Mouse (Mus musculus) neural tube, embryonic 11.5 days (tissue): ENCODE data around the gene Glp2r. TPM values are rescaled to one million over a fixed set of nuclear protein-coding genes. Genes with fewer than 3 reads are reported as not detected.

Experiments used
- ATAC-seq: fragments of 200-750 bp; cut with Nextera tagmentation; 2 replicates; pipeline ENCODE4 v1.8.0; 2017; ENCODE audit warnings: moderate number of reproducible peaks, mild to moderate bottlenecking, moderate TSS enrichment, moderate library complexity; ENCODE audit not compliant: insufficient read depth, low FRiP score, low TSS enrichment
- DNase-seq: peaks from one replicate; pipeline ENCODE4 v3.0.0-alpha.2; 2015; ENCODE audit warnings: low spot score
- H3K27ac ChIP-seq: fragments of 300-500 bp; sonication (generic); 2 replicates; pipeline ENCODE4 v1.5.1; 2014; ENCODE audit warnings: low read depth, mild to moderate bottlenecking, low read length
- H3K27me3 ChIP-seq: fragments of 300-500 bp; sonication (generic); 2 replicates; pipeline ENCODE4 v1.6.1; 2014; ENCODE audit warnings: mild to moderate bottlenecking, low read length, mixed read lengths; ENCODE audit not compliant: control insufficient read depth, insufficient read depth
- H3K36me3 ChIP-seq: fragments of 300-500 bp; sonication (generic); 2 replicates; pipeline ENCODE4 v1.6.1; 2014; ENCODE audit warnings: mild to moderate bottlenecking, low read length, moderate library complexity, mixed read lengths; ENCODE audit not compliant: control insufficient read depth, insufficient read depth
- H3K4me1 ChIP-seq: fragments of 300-500 bp; sonication (generic); 2 replicates; pipeline ENCODE4 v1.6.1; 2014; ENCODE audit warnings: low read length, mixed read lengths; ENCODE audit not compliant: control insufficient read depth, insufficient read depth
- H3K4me2 ChIP-seq: fragments of 300-500 bp; sonication (generic); 2 replicates; pipeline ENCODE4 v1.6.1; 2014; ENCODE audit warnings: low read depth, mild to moderate bottlenecking, moderate library complexity
- H3K4me3 ChIP-seq: fragments of 300-500 bp; sonication (generic); 2 replicates; pipeline ENCODE4 v1.5.1; 2014; ENCODE audit warnings: low read depth, low read length
- H3K9ac ChIP-seq: fragments of 300-500 bp; sonication (generic); 2 replicates; pipeline ENCODE4 v1.6.1; 2014; ENCODE audit warnings: mild to moderate bottlenecking, low read length
- H3K9me3 ChIP-seq: fragments of 300-500 bp; sonication (generic); 2 replicates; pipeline ENCODE4 v1.6.1; 2016; ENCODE audit warnings: low read length; ENCODE audit not compliant: control insufficient read depth
- WGBS: fragments of 180-500 bp; shearing (Covaris S2); extraction: QIAGEN DNeasy Blood & Tissue Kit; methylation state at CpG from one replicate; pipeline ENCODE4 v1.1.7; 2014; 5-methylcytosine and 5-hydroxymethylcytosine counted together
- polyA plus RNA-seq: library from polyadenylated mRNA; unstranded; fragments of >200 nt; fragmentation: Nextera tagmentation; extraction: Ambion mirVana; gene quantifications from 2 replicates; pipeline ENCODE4 v1.2.1, GENCODE M21; 2014

Glp2r gene
- polyA plus RNA-seq, 1 experiment from 2014 or later = not detected

- no peak overlapping the region for H3K4me3 ChIP-seq
- no peaks in the 10 kb centered on the region for H3K9me3 ChIP-seq
- H3K9ac ChIP-seq = no peak overlapping the region
- H3K4me2 ChIP-seq = no peak overlapping the region
- DNase-seq (no peak), ATAC-seq (no peak)
- no peaks in the 10 kb centered on the region for H3K27me3 ChIP-seq
- H3K4me1 ChIP-seq = peaks cover 8% of the 10 kb centered on the region; the same call in 1 of the 2 replicates
- no peaks in the 10 kb centered on the region for H3K36me3 ChIP-seq
- 81% methylated on average over 6 of the region's 6 CpGs for WGBS
- H3K27ac ChIP-seq = no peak overlapping the region
Measured at GRCm38 (mm10) chr11:67651731-67652130, 119.2 kb downstream of the Glp2r start.

GRCm38 (mm10) chr11:67649971-67650707 lies 120.8 kb downstream of the Glp2r start:
- 56% methylated on average over 10 of the region's 10 CpGs for WGBS
- no peaks in the 10 kb centered on the region for H3K9me3 ChIP-seq
- H3K4me2 ChIP-seq = no peak overlapping the region
- no peak overlapping the region for H3K27ac ChIP-seq
- H3K9ac ChIP-seq = no peak overlapping the region
- no peaks in the 10 kb centered on the region for H3K36me3 ChIP-seq
- DNase-seq (no peak), ATAC-seq (no peak)
- no peak overlapping the region for H3K4me3 ChIP-seq
- peaks cover 8% of the 10 kb centered on the region; the same call in 1 of the 2 replicates for H3K4me1 ChIP-seq
- H3K27me3 ChIP-seq = no peaks in the 10 kb centered on the region

DNA sequence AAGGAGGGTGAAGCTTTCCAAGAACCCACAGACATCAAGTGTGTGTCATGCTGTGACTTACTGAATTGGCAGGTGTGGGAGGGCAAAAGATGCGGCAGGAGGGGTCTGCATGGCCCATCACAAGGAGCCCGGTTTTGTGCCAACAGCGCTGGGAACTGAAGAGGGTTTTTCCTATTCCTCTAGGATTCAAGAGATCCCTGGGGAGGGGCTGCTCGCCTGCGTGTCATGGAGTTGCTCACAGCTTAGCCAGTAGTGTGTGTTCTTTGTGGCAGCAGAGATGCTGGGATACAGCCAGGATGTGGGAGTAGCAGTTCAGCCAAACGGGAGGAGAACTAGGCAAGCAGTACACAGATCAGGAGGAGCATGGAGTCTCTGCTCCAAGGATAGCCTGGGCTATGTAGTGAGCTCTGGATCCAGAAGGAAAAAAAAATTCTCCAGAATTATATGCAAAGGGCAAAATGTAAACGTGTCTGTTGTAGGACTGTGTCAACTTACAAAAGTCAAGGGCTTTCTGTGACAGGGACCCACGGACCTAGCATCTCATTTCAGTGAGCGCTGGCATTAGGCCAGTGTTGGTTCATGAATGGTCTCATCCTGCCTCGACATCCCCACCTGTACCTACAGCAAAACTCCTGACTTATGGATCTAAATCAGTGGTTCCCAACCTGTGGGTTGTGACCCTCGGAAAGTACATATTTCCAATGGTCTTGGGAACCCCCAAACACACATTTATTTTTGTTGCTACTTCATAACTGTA lies 122.1 kb downstream of the Glp2r start:
- H3K4me1 ChIP-seq = peaks cover 8% of the 10 kb centered on the region; the same call in 1 of the 2 replicates
- 85% methylated on average over 11 of the region's 11 CpGs for WGBS
- H3K9me3 ChIP-seq = no peaks in the 10 kb centered on the region
- no peak for ATAC-seq
- no peak overlapping the region for H3K4me2 ChIP-seq
- H3K9ac ChIP-seq = no peak overlapping the region
- H3K36me3 ChIP-seq = no peaks in the 10 kb centered on the region
- H3K27ac ChIP-seq = no peak overlapping the region
- H3K4me3 ChIP-seq = no peak overlapping the region
- H3K27me3 ChIP-seq = no peaks in the 10 kb centered on the region
- no peak for DNase-seq

DNA sequence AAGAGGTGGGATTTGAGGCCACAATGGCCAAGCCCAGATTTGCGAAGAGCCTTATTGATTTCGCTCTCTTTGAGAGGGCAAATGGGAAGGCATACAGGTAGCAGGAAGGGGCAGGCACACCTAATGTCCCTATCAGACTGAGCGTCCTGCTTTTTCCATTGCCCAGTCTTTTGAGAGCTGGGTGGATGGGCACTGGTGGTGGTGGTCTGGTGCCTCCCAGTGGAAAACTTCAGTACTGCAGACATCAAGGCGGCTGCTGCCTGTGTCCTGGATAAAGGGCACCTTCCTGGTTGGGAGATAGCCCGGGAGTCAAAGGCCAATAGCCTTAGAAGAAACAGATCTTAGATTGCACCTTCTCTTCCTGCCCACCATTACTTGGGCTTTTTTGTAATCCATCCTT lies 123.2 kb downstream of the Glp2r start:
- Histone ChIP-seq H3K9me3 (no peaks in the 10 kb centered on the region), H3K9ac (no peak overlapping the region), H3K4me3 (no peak overlapping the region), H3K4me1 (peaks cover 3% of the 10 kb centered on the region; the same call in 1 of the 2 replicates), H3K4me2 (no peak overlapping the region), H3K36me3 (no peaks in the 10 kb centered on the region), H3K27me3 (no peaks in the 10 kb centered on the region), H3K27ac (no peak overlapping the region)
- DNase-seq (peak; percentile 73), ATAC-seq (no peak)
- 30% methylated on average over 5 of the region's 5 CpGs for WGBS

- H3K4me3 ChIP-seq = no peak overlapping the region
- no peaks in the 10 kb centered on the region for H3K27me3 ChIP-seq
- no peak overlapping the region for H3K27ac ChIP-seq
- ATAC-seq = no peak
- H3K4me2 ChIP-seq = no peak overlapping the region
- 85% methylated on average over 6 of the region's 6 CpGs for WGBS
- no peak for DNase-seq
- H3K4me1 ChIP-seq = no peaks in the 10 kb centered on the region
- H3K36me3 ChIP-seq = no peaks in the 10 kb centered on the region
- no peak overlapping the region for H3K9ac ChIP-seq
- no peaks in the 10 kb centered on the region for H3K9me3 ChIP-seq
Measured at GRCm38 (mm10) chr11:67644632-67645149, 126.3 kb downstream of the Glp2r start.

DNA sequence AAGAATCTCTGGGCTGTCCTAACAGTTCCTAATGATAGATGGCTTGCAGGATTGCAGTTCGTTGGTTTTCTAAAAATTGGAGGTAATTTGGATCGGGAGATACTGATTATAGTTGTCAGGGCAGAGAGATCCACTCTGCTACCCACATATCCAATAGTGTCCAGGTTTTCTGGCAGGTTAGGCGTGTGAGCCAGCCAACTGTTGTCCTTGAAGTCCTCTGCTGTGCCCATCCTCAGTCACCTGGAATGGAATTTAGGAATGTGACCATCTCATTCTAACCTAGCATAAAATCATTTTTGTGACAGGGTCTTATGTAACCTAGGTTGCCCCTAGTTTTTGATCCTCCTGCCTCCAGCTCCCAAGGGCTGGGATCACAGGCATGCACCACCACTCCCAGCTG lies 127.5 kb downstream of the Glp2r start:
- ATAC-seq = no peak
- H3K27me3 ChIP-seq = no peaks in the 10 kb centered on the region
- WGBS = 80% methylated on average over 3 of the region's 3 CpGs

GRCm38 (mm10) chr11:67642835-67643234 lies 128.1 kb downstream of the Glp2r start:
- WGBS = 84% methylated on average over 5 of the region's 5 CpGs
- H3K4me2 ChIP-seq = no peak overlapping the region
- no peak for ATAC-seq

More for the DNA sequence above, 127.5 kb downstream of the Glp2r start:
- H3K4me3 ChIP-seq = no peak overlapping the region
- DNase-seq = no peak
- no peak overlapping the region for H3K9ac ChIP-seq
- H3K27ac ChIP-seq = no peak overlapping the region
- H3K4me1 ChIP-seq = no peaks in the 10 kb centered on the region
- no peaks in the 10 kb centered on the region for H3K36me3 ChIP-seq
- no peaks in the 10 kb centered on the region for H3K9me3 ChIP-seq
- no peak overlapping the region for H3K4me2 ChIP-seq

GRCm38 (mm10) chr11:67642421-67642820 lies 128.5 kb downstream of the Glp2r start:
- no peaks in the 10 kb centered on the region for H3K9me3 ChIP-seq
- 93% methylated on average over 8 of the region's 8 CpGs for whole genome bisulfite sequencing
- no peak overlapping the region for H3K9ac ChIP-seq
- H3K36me3 ChIP-seq = no peaks in the 10 kb centered on the region
- no peak overlapping the region for H3K27ac ChIP-seq
- ATAC-seq = no peak
- no peak overlapping the region for H3K4me3 ChIP-seq
- no peak overlapping the region for H3K4me2 ChIP-seq
- DNase-seq = no peak
- H3K4me1 ChIP-seq = no peaks in the 10 kb centered on the region
- no peaks in the 10 kb centered on the region for H3K27me3 ChIP-seq

More at GRCm38 (mm10) chr11:67642835-67643234, 128.1 kb downstream of the Glp2r start:
- Histone ChIP-seq H3K27ac (no peak overlapping the region), H3K27me3 (no peaks in the 10 kb centered on the region), H3K4me1 (no peaks in the 10 kb centered on the region), H3K36me3 (no peaks in the 10 kb centered on the region), H3K9ac (no peak overlapping the region), H3K4me3 (no peak overlapping the region), H3K9me3 (no peaks in the 10 kb centered on the region)
- no peak for DNase-seq
